Mouse (Mus musculus) lung, embryonic 14.5 days (tissue): Measurements from ENCODE around the gene Krt31. TPM values are rescaled to one million over a fixed set of nuclear protein-coding genes. Genes with fewer than 3 reads are reported as not detected.

Source experiments
- ATAC-seq: fragments of 200-750 bp; cut with Nextera tagmentation; 2 replicates; pipeline ENCODE4 v1.8.0; 2017; ENCODE audit warnings: mild to moderate bottlenecking, moderate TSS enrichment, moderate library complexity; ENCODE audit not compliant: insufficient read depth
- DNase-seq: peaks from one replicate; pipeline ENCODE4 v3.0.0-alpha.2; 2015
- H3K27ac ChIP-seq: fragments of 300-500 bp; sonication (generic); 2 replicates; pipeline ENCODE4 v1.5.1; 2014; ENCODE audit warnings: low read depth, mild to moderate bottlenecking, moderate library complexity
- H3K27me3 ChIP-seq: fragments of 300-500 bp; sonication (generic); 2 replicates; pipeline ENCODE4 v1.6.1; 2014; ENCODE audit warnings: low read length, control low read depth; ENCODE audit not compliant: insufficient read depth
- H3K36me3 ChIP-seq: fragments of 300-500 bp; sonication (generic); 2 replicates; pipeline ENCODE4 v1.6.1; 2014; ENCODE audit warnings: control low read depth; ENCODE audit not compliant: insufficient read depth
- H3K4me1 ChIP-seq: fragments of 300-500 bp; sonication (generic); 2 replicates; pipeline ENCODE4 v1.6.1; 2014; ENCODE audit warnings: antibody characterized with exemption, control low read depth; ENCODE audit not compliant: insufficient read depth
- H3K4me2 ChIP-seq: fragments of 300-500 bp; sonication (generic); 2 replicates; pipeline ENCODE4 v1.6.1; 2014; ENCODE audit warnings: mild to moderate bottlenecking
- H3K4me3 ChIP-seq: fragments of 300-500 bp; sonication (generic); 2 replicates; pipeline ENCODE4 v1.5.1; 2014; ENCODE audit warnings: low read depth, low read length
- H3K9ac ChIP-seq: fragments of 300-500 bp; sonication (generic); 2 replicates; pipeline ENCODE4 v1.6.1; 2014
- H3K9me3 ChIP-seq: fragments of 300-500 bp; sonication (generic); 2 replicates; pipeline ENCODE4 v1.6.1; 2016; ENCODE audit warnings: low read depth, low read length, control low read depth
- CTCF ChIP-seq: IDR thresholded peaks from 2 replicates; pipeline ENCODE4 v1.5.1; 2016; ENCODE audit warnings: antibody characterized with exemption, low read depth
- WGBS: fragments of 180-500 bp; shearing (Covaris S2); extraction: QIAGEN DNeasy Blood & Tissue Kit; methylation state at CpG from one replicate; pipeline ENCODE4 v1.1.7; 2014; 5-methylcytosine and 5-hydroxymethylcytosine counted together
- polyA plus RNA-seq: library from polyadenylated mRNA; unstranded; fragments of >200 nt; fragmentation: Nextera tagmentation; extraction: Ambion mirVana; gene quantifications from 2 replicates; pipeline ENCODE4 v1.2.1, GENCODE M21; 2014

Krt31 gene
- polyA plus RNA-seq, 1 experiment from 2014 or later = not detected

- WGBS = 15% methylated on average over 6 of the region's 6 CpGs
- DNase-seq (peak; percentile 82), ATAC-seq (no peak)
- Histone ChIP-seq H3K4me3 (no peak overlapping the region), H3K27ac (no peak overlapping the region), H3K4me1 (no peaks in the 10 kb centered on the region), H3K27me3 (no peaks in the 10 kb centered on the region), H3K9ac (no peak overlapping the region), H3K9me3 (no peaks in the 10 kb centered on the region), H3K36me3 (no peaks in the 10 kb centered on the region), H3K4me2 (no peak overlapping the region)
- peak; percentile 85 for TF ChIP-seq CTCF
These were observed 45.5 kb downstream of the Krt31 start for GRCm38 (mm10) chr11:100004846-100005245.

- Histone ChIP-seq H3K27me3 (peaks cover under 1% of the 10 kb centered on the region; the same call in 1 of the 2 replicates), H3K4me2 (no peak overlapping the region), H3K9me3 (no peaks in the 10 kb centered on the region), H3K36me3 (no peaks in the 10 kb centered on the region), H3K27ac (no peak overlapping the region), H3K4me1 (no peaks in the 10 kb centered on the region), H3K4me3 (no peak overlapping the region), H3K9ac (no peak overlapping the region)
- no peak for DNase-seq
- ATAC-seq = no peak
- WGBS = 87% methylated on average over 7 of the region's 7 CpGs
- no peak for TF ChIP-seq CTCF
These were observed 51.3 kb downstream of the Krt31 start for GRCm38 (mm10) chr11:99999091-99999490.

Other genes with a start within 250 kb of the Krt31 start
- not detected in 2 replicates for gene Gm11554, start 246.1 kb downstream of the Krt31 start, polyA plus RNA-seq
- not detected in 2 replicates for gene Krtap4-13, start 240.7 kb downstream of the Krt31 start, polyA plus RNA-seq
- gene Gm11564, start 234.9 kb downstream of the Krt31 start, polyA plus RNA-seq = not detected in 2 replicates
- not detected in 2 replicates for gene 2300003K06Rik, start 212.5 kb downstream of the Krt31 start, polyA plus RNA-seq
- gene Krtap4-16, start 198.9 kb downstream of the Krt31 start, polyA plus RNA-seq = not detected in 2 replicates
- gene Gm11568, start 192.6 kb downstream of the Krt31 start, polyA plus RNA-seq = not detected in 2 replicates
- not detected in 2 replicates for gene Gm11559, start 186.1 kb downstream of the Krt31 start, polyA plus RNA-seq
- gene Krtap9-1, start 177.2 kb downstream of the Krt31 start, polyA plus RNA-seq = not detected in 2 replicates
- not detected in 2 replicates for gene Gm11567, start 171.4 kb downstream of the Krt31 start, polyA plus RNA-seq
- not detected in 2 replicates for gene Krtap31-1, start 142.6 kb downstream of the Krt31 start, polyA plus RNA-seq
- not detected in 2 replicates for gene Gm11565, start 135.8 kb downstream of the Krt31 start, polyA plus RNA-seq
- not detected in 2 replicates for gene Krtap31-2, start 114.3 kb downstream of the Krt31 start, polyA plus RNA-seq
- not detected in 2 replicates for gene Krtap9-5, start 102.1 kb downstream of the Krt31 start, polyA plus RNA-seq
- not detected in 2 replicates for gene Krtap29-1, start 71.5 kb downstream of the Krt31 start, polyA plus RNA-seq
- not detected in 2 replicates for gene Krtap16-1, start 64.0 kb downstream of the Krt31 start, polyA plus RNA-seq
- 0.75 and 0.87 TPM in 2 replicates for gene Krtap17-1, start 56.6 kb downstream of the Krt31 start, polyA plus RNA-seq
- not detected in 2 replicates for gene Krt33a, start 34.3 kb downstream of the Krt31 start, polyA plus RNA-seq
- gene Krt33b, start 20.7 kb downstream of the Krt31 start, polyA plus RNA-seq = not detected in 2 replicates
- not detected in 2 replicates for gene Krt34, start 9.0 kb downstream of the Krt31 start, polyA plus RNA-seq
- not detected in 2 replicates for gene Krt32, start 37.7 kb upstream of the Krt31 start, polyA plus RNA-seq
- gene Krt35, start 45.7 kb upstream of the Krt31 start, polyA plus RNA-seq = not detected in 2 replicates
- gene Krt36, start 55.1 kb upstream of the Krt31 start, polyA plus RNA-seq = 0.11 TPM in 1 of 2 replicates, not detected in the other
- 0.27 TPM in 1 of 2 replicates, not detected in the other for gene Krt13, start 71.0 kb upstream of the Krt31 start, polyA plus RNA-seq
- gene Krt15, start 85.4 kb upstream of the Krt31 start, polyA plus RNA-seq = 3.9 and 4.4 TPM in 2 replicates
- 86.7 and 91.0 TPM in 2 replicates for gene Krt19, start 98.1 kb upstream of the Krt31 start, polyA plus RNA-seq
- gene Krt9, start 142.7 kb upstream of the Krt31 start, polyA plus RNA-seq = not detected in 2 replicates
- 0.31 TPM in 1 of 2 replicates, not detected in the other for gene Krt14, start 157.0 kb upstream of the Krt31 start, polyA plus RNA-seq
- not detected in 2 replicates for gene Krt16, start 198.4 kb upstream of the Krt31 start, polyA plus RNA-seq
- gene Krt17, start 210.5 kb upstream of the Krt31 start, polyA plus RNA-seq = 2.1 and 2.9 TPM in 2 replicates
- not detected in 2 replicates for gene Krt42, start 219.3 kb upstream of the Krt31 start, polyA plus RNA-seq